Mouse (Mus musculus) midbrain, embryonic 12.5 days (tissue): ENCODE data around the gene Sbk3. TPM values are rescaled to one million over a fixed set of nuclear protein-coding genes. Genes with fewer than 3 reads are reported as not detected.

Experiments
- ATAC-seq: fragments of 200-750 bp; cut with Nextera tagmentation; 2 replicates; pipeline ENCODE4 v1.8.0; 2017; ENCODE audit warnings: low read depth, moderate TSS enrichment, moderate library complexity; ENCODE audit not compliant: low FRiP score
- H3K27ac ChIP-seq: fragments of 300-500 bp; sonication (generic); replicated peaks from 2 replicates; pipeline ENCODE4 v1.5.1; 2016; ENCODE audit warnings: mild to moderate bottlenecking
- H3K27me3 ChIP-seq: fragments of 300-500 bp; sonication (generic); 2 replicates; pipeline ENCODE4 v1.6.1; 2016; ENCODE audit warnings: mild to moderate bottlenecking
- H3K36me3 ChIP-seq: fragments of 300-500 bp; sonication (generic); 2 replicates; pipeline ENCODE4 v1.6.1; 2016
- H3K4me1 ChIP-seq: fragments of 300-500 bp; sonication (generic); 2 replicates; pipeline ENCODE4 v1.6.1; 2016
- H3K4me2 ChIP-seq: fragments of 300-500 bp; sonication (generic); replicated peaks from 2 replicates; pipeline ENCODE4 v1.6.1; 2016; ENCODE audit warnings: mild to moderate bottlenecking, moderate library complexity
- H3K4me3 ChIP-seq: fragments of 300-500 bp; sonication (generic); 2 replicates; pipeline ENCODE4 v1.5.1; 2016; ENCODE audit warnings: mild to moderate bottlenecking
- H3K9ac ChIP-seq: fragments of 300-500 bp; sonication (generic); replicated peaks from 2 replicates; pipeline ENCODE4 v1.6.1; 2016; ENCODE audit warnings: mild to moderate bottlenecking, moderate library complexity
- H3K9me3 ChIP-seq: fragments of 300-500 bp; sonication (generic); 2 replicates; pipeline ENCODE4 v1.6.1; 2016; ENCODE audit warnings: mild to moderate bottlenecking
- WGBS: fragments of 180-500 bp; shearing (Covaris S2); methylation state at CpG from one replicate; pipeline ENCODE4 v1.1.7; 2016; 5-methylcytosine and 5-hydroxymethylcytosine counted together
- polyA plus RNA-seq: library from polyadenylated mRNA; unstranded; fragments of >200 nt; fragmentation: Nextera tagmentation; extraction: Ambion mirVana; gene quantifications from 2 replicates; pipeline ENCODE4 v1.2.1, GENCODE M21; 2016

The Sbk3 gene
- polyA plus RNA-seq, 1 experiment from 2014 or later: not detected

- WGBS: 91% methylated on average over 7 of the region's 7 CpGs
- Histone ChIP-seq H3K27ac (no peak overlapping the region), H3K9me3 (no peaks in the 10 kb centered on the region; the same call in 1 of the 2 replicates), H3K9ac (no peak overlapping the region), H3K4me3 (no peak overlapping the region), H3K4me1 (no peaks in the 10 kb centered on the region), H3K36me3 (no peaks in the 10 kb centered on the region), H3K4me2 (no peak overlapping the region), H3K27me3 (no peaks in the 10 kb centered on the region)
- no peak for ATAC-seq
Measured at GRCm38 (mm10) chr7:4976832-4977231, 5.9 kb upstream of the Sbk3 start.

GRCm38 (mm10) chr7:4975455-4975854, 4.5 kb upstream of the Sbk3 start:
- Histone ChIP-seq H3K4me2 (no peak overlapping the region), H3K36me3 (no peaks in the 10 kb centered on the region), H3K4me1 (0 out of 2 replicates have a peak, but pooled peaks cover 4% of the 10 kb centered on the region), H3K27ac (no peak overlapping the region), H3K27me3 (no peaks in the 10 kb centered on the region), H3K9ac (no peak overlapping the region), H3K4me3 (no peak overlapping the region), H3K9me3 (no peaks in the 10 kb centered on the region; the same call in 1 of the 2 replicates)
- ATAC-seq: no peak
- 60% methylated on average over 4 of the region's 4 CpGs for WGBS

GRCm38 (mm10) chr7:4972321-4973047, 1.5 kb upstream of the Sbk3 start:
- no peak overlapping the region for H3K9ac ChIP-seq
- H3K4me2 ChIP-seq: no peak overlapping the region
- WGBS: 82% methylated on average over 18 of the region's 18 CpGs
- H3K27me3 ChIP-seq: 0 out of 2 replicates have a peak, but pooled peaks cover 3% of the 10 kb centered on the region
- no peaks in the 10 kb centered on the region; the same call in 1 of the 2 replicates for H3K9me3 ChIP-seq
- no peak overlapping the region for H3K27ac ChIP-seq
- no peaks in the 10 kb centered on the region for H3K36me3 ChIP-seq
- H3K4me3 ChIP-seq: no peak overlapping the region
- 0 out of 2 replicates have a peak, but pooled peaks cover 4% of the 10 kb centered on the region for H3K4me1 ChIP-seq
- ATAC-seq: no peak

- Histone ChIP-seq H3K36me3 (no peaks in the 10 kb centered on the region), H3K4me1 (0 out of 2 replicates have a peak, but pooled peaks cover 4% of the 10 kb centered on the region), H3K27ac (no peak overlapping the region), H3K27me3 (0 out of 2 replicates have a peak, but pooled peaks cover 3% of the 10 kb centered on the region), H3K4me2 (no peak overlapping the region), H3K9ac (no peak overlapping the region), H3K4me3 (no peak overlapping the region), H3K9me3 (no peaks in the 10 kb centered on the region)
- no peak for ATAC-seq
- 28% methylated on average over 7 of the region's 7 CpGs for WGBS
Measured at GRCm38 (mm10) chr7:4971710-4972109, 742 bp upstream of the Sbk3 start.

GRCm38 (mm10) chr7:4964988-4965387, 6.0 kb downstream of the Sbk3 start:
- Histone ChIP-seq H3K27me3 (0 out of 2 replicates have a peak, but pooled peaks cover 3% of the 10 kb centered on the region), H3K27ac (no peak overlapping the region), H3K36me3 (no peaks in the 10 kb centered on the region), H3K4me2 (no peak overlapping the region), H3K4me3 (no peak overlapping the region), H3K9ac (no peak overlapping the region), H3K9me3 (no peaks in the 10 kb centered on the region), H3K4me1 (no peaks in the 10 kb centered on the region)
- ATAC-seq: no peak
- WGBS: 90% methylated on average over 5 of the region's 5 CpGs

- no peak within 1 kb of the TSS for H3K9ac ChIP-seq
- no peak within 1 kb of the TSS for H3K4me2 ChIP-seq
- WGBS: 5% methylated on average over 10 of the region's 10 CpGs
Measured at GRCm38 (mm10) chr7:4964272-4964671, 6.7 kb downstream of the Sbk3 start, which contains the start of gene Sbk2. Sbk2 (minus strand) TSS chr7:4964406.

GRCm38 (mm10) chr7:4963527-4963926, 7.4 kb downstream of the Sbk3 start:
- Histone ChIP-seq H3K9me3 (no peaks in the 10 kb centered on the region), H3K4me3 (no peak overlapping the region), H3K36me3 (no peaks in the 10 kb centered on the region), H3K4me1 (no peaks in the 10 kb centered on the region), H3K27ac (no peak overlapping the region), H3K4me2 (no peak overlapping the region), H3K9ac (no peak overlapping the region), H3K27me3 (no peaks in the 10 kb centered on the region)
- WGBS: 79% methylated on average over 5 of the region's 5 CpGs
- ATAC-seq: no peak

More at GRCm38 (mm10) chr7:4964272-4964671, 6.7 kb downstream of the Sbk3 start, which contains the start of gene Sbk2:
- no peaks in the 10 kb centered on the region for H3K36me3 ChIP-seq
- H3K4me1 ChIP-seq: no peaks in the 10 kb centered on the region
- H3K9me3 ChIP-seq: no peaks in the 10 kb centered on the region
- H3K27me3 ChIP-seq: 0 out of 2 replicates have a peak, but pooled peaks cover 3% of the 10 kb centered on the region
- ATAC-seq: peak; percentile 76; the same call in 1 of the 2 replicates
- H3K27ac ChIP-seq: no peak within 1 kb of the TSS
- H3K4me3 ChIP-seq: no peak within 1 kb of the TSS

GRCm38 (mm10) chr7:4957361-4957760, 13.6 kb downstream of the Sbk3 start:
- H3K4me1 ChIP-seq: no peaks in the 10 kb centered on the region
- H3K4me3 ChIP-seq: no peak overlapping the region
- no peak overlapping the region for H3K27ac ChIP-seq
- no peak overlapping the region for H3K4me2 ChIP-seq
- H3K9ac ChIP-seq: no peak overlapping the region
- no peaks in the 10 kb centered on the region for H3K36me3 ChIP-seq
- ATAC-seq: no peak
- no peaks in the 10 kb centered on the region for H3K27me3 ChIP-seq
- 87% methylated on average over 10 of the region's 10 CpGs for WGBS
- H3K9me3 ChIP-seq: no peaks in the 10 kb centered on the region

GRCm38 (mm10) chr7:4953815-4954445, 17.0 kb downstream of the Sbk3 start:
- Histone ChIP-seq H3K4me3 (no peak overlapping the region), H3K36me3 (no peaks in the 10 kb centered on the region), H3K9ac (no peak overlapping the region), H3K4me1 (no peaks in the 10 kb centered on the region), H3K4me2 (no peak overlapping the region), H3K27me3 (no peaks in the 10 kb centered on the region), H3K9me3 (no peaks in the 10 kb centered on the region), H3K27ac (no peak overlapping the region)
- no peak for ATAC-seq
- WGBS: 39% methylated on average over 10 of the region's 10 CpGs

GRCm38 (mm10) chr7:4950561-4951342, 20.2 kb downstream of the Sbk3 start:
- ATAC-seq: no peak
- no peaks in the 10 kb centered on the region for H3K4me1 ChIP-seq
- H3K9ac ChIP-seq: no peak overlapping the region
- H3K9me3 ChIP-seq: no peaks in the 10 kb centered on the region
- H3K27ac ChIP-seq: no peak overlapping the region
- H3K36me3 ChIP-seq: no peaks in the 10 kb centered on the region
- no peak overlapping the region for H3K4me2 ChIP-seq
- 91% methylated on average over 19 of the region's 19 CpGs for WGBS
- H3K27me3 ChIP-seq: no peaks in the 10 kb centered on the region
- no peak overlapping the region for H3K4me3 ChIP-seq

- H3K27me3 ChIP-seq: no peaks in the 10 kb centered on the region
- H3K9ac ChIP-seq: no peak overlapping the region
- WGBS: 85% methylated on average over 6 of the region's 6 CpGs
- no peaks in the 10 kb centered on the region for H3K4me1 ChIP-seq
- no peak overlapping the region for H3K27ac ChIP-seq
- no peak overlapping the region for H3K4me2 ChIP-seq
- H3K9me3 ChIP-seq: no peaks in the 10 kb centered on the region
- no peak for ATAC-seq
- no peak overlapping the region for H3K4me3 ChIP-seq
- no peaks in the 10 kb centered on the region for H3K36me3 ChIP-seq
Measured at GRCm38 (mm10) chr7:4948386-4948785, 22.6 kb downstream of the Sbk3 start.

- Histone ChIP-seq H3K4me3 (no peak overlapping the region), H3K9ac (no peak overlapping the region), H3K9me3 (no peaks in the 10 kb centered on the region), H3K36me3 (no peaks in the 10 kb centered on the region), H3K27me3 (no peaks in the 10 kb centered on the region), H3K4me2 (no peak overlapping the region), H3K27ac (no peak overlapping the region), H3K4me1 (no peaks in the 10 kb centered on the region)
- no peak for ATAC-seq
- WGBS: 45% methylated on average over 2 of the region's 2 CpGs
Measured at GRCm38 (mm10) chr7:4947855-4948254, 23.1 kb downstream of the Sbk3 start.
